Mouse (Mus musculus): ENCODE results near the gene Csrp3. TPM values are rescaled to one million over a fixed set of nuclear protein-coding genes. Genes with fewer than 3 reads are reported as not detected.

Gene Csrp3
- polyA plus RNA-seq, 1 experiment from 2014 or later, result 1.4 TPM

GRCm38 (mm10) chr7:48834371-48834970 lies 13.4 kb downstream of the Csrp3 start:
- ATAC-seq (ENCODE audit: insufficient number of reproducible peaks, low FRiP score, low TSS enrichment, low read depth), result no peak
- Histone ChIP-seq H3K9me3 (ENCODE audit: control insufficient read depth, low read length) (no peaks in the 10 kb centered on the region), H3K27ac (replicated peaks; ENCODE audit: low read depth, low read length) (no peak overlapping the region), H3K4me3 (ENCODE audit: low read depth, low read length) (no peak overlapping the region), H3K36me3 (ENCODE audit: control insufficient read depth, insufficient read depth, low read length) (no peaks in the 10 kb centered on the region), H3K4me2 (ENCODE audit: low read depth, severe bottlenecking) (no peak overlapping the region), H3K9ac (ENCODE audit: low read length) (no peak overlapping the region), H3K27me3 (ENCODE audit: control insufficient read depth, insufficient read depth, low read length) (no peaks in the 10 kb centered on the region), H3K4me1 (ENCODE audit: control insufficient read depth, insufficient read depth, low read length) (no peaks in the 10 kb centered on the region)
- 67% methylated on average over 4 of the region's 4 CpGs for WGBS
- DNase-seq (ENCODE audit: low spot score), result no peak

DNA sequence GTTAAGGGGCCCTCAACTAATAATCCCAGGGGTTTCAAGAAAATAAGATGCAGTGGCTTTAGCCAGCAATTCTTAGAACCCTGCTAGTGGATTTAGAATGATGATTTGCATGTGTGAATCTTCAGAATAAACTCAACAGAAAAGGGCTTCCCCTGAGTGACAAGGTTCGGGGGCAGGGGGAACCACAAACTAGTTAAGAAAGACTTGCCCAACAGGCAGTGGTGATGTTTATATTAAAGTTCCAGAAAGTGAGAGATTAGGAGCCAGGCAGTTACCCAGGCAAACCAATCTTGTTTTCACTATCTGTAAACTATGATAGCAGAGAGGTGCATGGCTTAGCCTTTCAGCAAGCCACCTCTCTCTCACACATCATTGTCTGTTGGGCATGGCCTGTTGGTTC lies 15.1 kb downstream of the Csrp3 start:
- 76% methylated on average over 1 of the region's 1 CpGs for WGBS
- Histone ChIP-seq H3K9ac (ENCODE audit: low read length) (no peak overlapping the region), H3K4me1 (ENCODE audit: control insufficient read depth, insufficient read depth, low read length) (no peaks in the 10 kb centered on the region), H3K36me3 (ENCODE audit: control insufficient read depth, insufficient read depth, low read length) (no peaks in the 10 kb centered on the region), H3K27me3 (ENCODE audit: control insufficient read depth, insufficient read depth, low read length) (no peaks in the 10 kb centered on the region), H3K4me3 (ENCODE audit: low read depth, low read length) (no peak overlapping the region), H3K4me2 (ENCODE audit: low read depth, severe bottlenecking) (no peak overlapping the region), H3K9me3 (ENCODE audit: control insufficient read depth, low read length) (no peaks in the 10 kb centered on the region), H3K27ac (replicated peaks; ENCODE audit: low read depth, low read length) (no peak overlapping the region)
- DNase-seq (ENCODE audit: low spot score), result no peak
- ATAC-seq (ENCODE audit: insufficient number of reproducible peaks, low FRiP score, low TSS enrichment, low read depth), result no peak

DNA sequence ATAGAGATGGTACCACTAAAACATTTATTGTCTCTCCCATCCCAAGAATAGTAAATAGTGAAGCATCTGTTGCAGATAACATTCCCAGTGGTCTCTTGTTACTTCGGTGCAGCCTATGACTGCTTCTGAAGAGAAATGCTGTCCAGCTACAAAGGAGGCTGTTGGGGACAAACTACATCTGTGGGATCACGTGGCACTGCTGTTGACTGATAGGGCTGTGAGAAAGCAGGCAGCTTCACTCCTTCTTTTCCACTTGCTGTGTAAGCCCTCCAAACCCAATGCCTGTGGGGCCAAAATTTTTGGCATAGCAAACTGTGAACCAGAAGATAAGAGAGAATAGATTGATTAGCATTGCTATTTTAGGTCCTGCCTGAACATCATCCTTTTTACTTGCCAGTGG lies 17.4 kb downstream of the Csrp3 start:
- WGBS, result 65% methylated on average over 2 of the region's 2 CpGs
- Histone ChIP-seq H3K4me2 (ENCODE audit: low read depth, severe bottlenecking) (no peak overlapping the region), H3K9me3 (ENCODE audit: control insufficient read depth, low read length) (no peaks in the 10 kb centered on the region), H3K9ac (ENCODE audit: low read length) (no peak overlapping the region), H3K36me3 (ENCODE audit: control insufficient read depth, insufficient read depth, low read length) (no peaks in the 10 kb centered on the region; the same call in 1 of the 2 replicates), H3K27me3 (ENCODE audit: control insufficient read depth, insufficient read depth, low read length) (no peaks in the 10 kb centered on the region), H3K27ac (replicated peaks; ENCODE audit: low read depth, low read length) (no peak overlapping the region), H3K4me1 (ENCODE audit: control insufficient read depth, insufficient read depth, low read length) (no peaks in the 10 kb centered on the region), H3K4me3 (ENCODE audit: low read depth, low read length) (no peak overlapping the region)
- DNase-seq (ENCODE audit: low spot score) (no peak), ATAC-seq (ENCODE audit: insufficient number of reproducible peaks, low FRiP score, low TSS enrichment, low read depth) (no peak)

DNA sequence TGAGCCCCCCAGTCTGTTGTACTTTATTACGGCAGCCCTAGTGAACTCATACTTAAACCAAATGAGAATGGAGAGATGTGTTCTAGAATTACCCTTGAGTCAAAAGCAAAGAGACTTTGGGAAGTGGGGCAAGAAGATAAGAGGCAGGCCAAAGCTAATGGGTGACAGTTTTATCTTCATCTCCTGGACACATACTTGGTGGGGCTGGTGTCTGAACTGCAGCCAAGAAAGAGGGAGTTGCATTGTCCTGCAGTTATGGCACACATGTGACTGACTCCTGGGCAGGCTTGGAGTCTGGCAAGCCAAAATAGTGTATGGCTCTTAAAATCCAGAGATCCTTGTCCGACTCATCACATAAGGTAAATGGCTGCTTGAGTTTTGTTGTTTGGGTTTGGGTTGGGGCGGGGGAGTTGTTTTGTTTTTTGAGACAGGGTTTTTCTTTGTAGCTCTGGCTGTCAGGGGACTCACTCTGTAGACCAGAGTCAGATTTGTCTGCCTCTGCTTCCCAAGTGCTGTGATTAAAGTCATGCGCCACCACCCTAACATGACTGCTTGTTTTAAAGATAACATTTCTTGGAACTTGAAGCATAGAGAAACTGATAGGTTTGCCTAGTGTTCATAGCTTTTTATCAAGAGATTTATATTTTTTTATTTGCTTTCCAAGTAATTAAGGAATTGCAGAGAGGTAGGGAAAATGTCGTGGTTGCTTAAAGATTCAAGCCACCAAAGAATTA lies 18.5 kb downstream of the Csrp3 start:
- H3K36me3 ChIP-seq (ENCODE audit: control insufficient read depth, insufficient read depth, low read length), result no peaks in the 10 kb centered on the region; the same call in 1 of the 2 replicates
- 77% methylated on average over 5 of the region's 5 CpGs for WGBS
- no peaks in the 10 kb centered on the region for H3K9me3 ChIP-seq (ENCODE audit: control insufficient read depth, low read length)
- H3K4me2 ChIP-seq (ENCODE audit: low read depth, severe bottlenecking), result no peak overlapping the region
- H3K27me3 ChIP-seq (ENCODE audit: control insufficient read depth, insufficient read depth, low read length), result no peaks in the 10 kb centered on the region
- no peak overlapping the region for H3K4me3 ChIP-seq (ENCODE audit: low read depth, low read length)
- ATAC-seq (ENCODE audit: insufficient number of reproducible peaks, low FRiP score, low TSS enrichment, low read depth), result no peak
- H3K4me1 ChIP-seq (ENCODE audit: control insufficient read depth, insufficient read depth, low read length), result no peaks in the 10 kb centered on the region
- no peak overlapping the region for H3K9ac ChIP-seq (ENCODE audit: low read length)
- H3K27ac ChIP-seq (replicated peaks; ENCODE audit: low read depth, low read length), result no peak overlapping the region
- no peak for DNase-seq (ENCODE audit: low spot score)

DNA sequence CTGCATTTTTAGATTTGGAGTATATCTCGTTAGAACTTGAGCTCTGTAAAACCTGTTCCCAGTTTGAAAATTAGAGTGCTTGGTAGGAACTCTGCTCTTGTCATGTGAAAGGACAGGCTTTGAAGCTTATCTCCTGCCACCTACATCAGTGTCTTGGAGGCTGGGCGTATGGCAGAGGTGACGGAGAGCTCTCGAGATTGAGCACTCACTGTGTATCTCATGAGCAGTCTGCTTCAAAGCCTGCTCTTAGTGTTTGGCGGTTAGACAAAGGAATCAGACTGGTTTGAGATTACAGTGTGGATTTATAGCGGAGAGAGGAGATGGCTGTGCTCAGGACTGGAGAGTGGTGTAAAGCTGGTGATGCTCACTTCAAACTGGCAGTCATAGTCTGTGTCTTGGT lies 22.7 kb downstream of the Csrp3 start:
- Histone ChIP-seq H3K4me2 (ENCODE audit: low read depth, severe bottlenecking) (no peak overlapping the region), H3K27ac (replicated peaks; ENCODE audit: low read depth, low read length) (no peak overlapping the region), H3K36me3 (ENCODE audit: control insufficient read depth, insufficient read depth, low read length) (peaks cover 2% of the 10 kb centered on the region; the same call in 1 of the 2 replicates), H3K9me3 (ENCODE audit: control insufficient read depth, low read length) (no peaks in the 10 kb centered on the region), H3K4me3 (ENCODE audit: low read depth, low read length) (no peak overlapping the region), H3K27me3 (ENCODE audit: control insufficient read depth, insufficient read depth, low read length) (no peaks in the 10 kb centered on the region), H3K9ac (ENCODE audit: low read length) (no peak overlapping the region), H3K4me1 (ENCODE audit: control insufficient read depth, insufficient read depth, low read length) (no peaks in the 10 kb centered on the region)
- no peak for ATAC-seq (ENCODE audit: insufficient number of reproducible peaks, low FRiP score, low TSS enrichment, low read depth)
- 82% methylated on average over 6 of the region's 6 CpGs for WGBS
- DNase-seq (ENCODE audit: low spot score), result no peak

GRCm38 (mm10) chr7:48824671-48825070 lies 23.2 kb downstream of the Csrp3 start:
- no peak overlapping the region for H3K4me3 ChIP-seq (ENCODE audit: low read depth, low read length)
- WGBS, result 95% methylated on average over 1 of the region's 1 CpGs
- DNase-seq (ENCODE audit: low spot score) (no peak), ATAC-seq (ENCODE audit: insufficient number of reproducible peaks, low FRiP score, low TSS enrichment, low read depth) (no peak)
- no peak overlapping the region for H3K4me2 ChIP-seq (ENCODE audit: low read depth, severe bottlenecking)
- H3K9me3 ChIP-seq (ENCODE audit: control insufficient read depth, low read length), result no peaks in the 10 kb centered on the region
- no peak overlapping the region for H3K9ac ChIP-seq (ENCODE audit: low read length)
- no peaks in the 10 kb centered on the region for H3K27me3 ChIP-seq (ENCODE audit: control insufficient read depth, insufficient read depth, low read length)
- no peaks in the 10 kb centered on the region for H3K4me1 ChIP-seq (ENCODE audit: control insufficient read depth, insufficient read depth, low read length)
- H3K36me3 ChIP-seq (ENCODE audit: control insufficient read depth, insufficient read depth, low read length), result peaks cover 2% of the 10 kb centered on the region; the same call in 1 of the 2 replicates
- no peak overlapping the region for H3K27ac ChIP-seq (replicated peaks; ENCODE audit: low read depth, low read length)

DNA sequence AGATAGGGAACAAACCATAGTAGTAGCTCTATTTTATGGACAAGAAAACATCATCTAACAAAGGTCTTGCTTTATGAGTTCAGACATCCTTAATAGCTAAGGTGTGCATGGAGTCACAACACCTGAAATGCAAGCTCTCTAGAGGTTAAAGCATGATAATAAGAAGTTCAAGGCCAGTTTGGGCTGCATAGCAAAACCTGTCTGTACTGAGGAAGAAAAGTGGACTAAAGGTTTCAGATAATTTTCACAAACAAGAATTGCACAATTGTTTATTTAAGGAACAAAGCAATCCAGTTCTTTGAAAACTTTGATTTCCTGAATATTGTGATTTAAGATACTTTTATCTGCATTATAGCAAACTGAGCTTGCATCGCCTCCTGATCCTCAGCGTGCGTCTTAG lies 24.2 kb downstream of the Csrp3 start:
- H3K4me1 ChIP-seq (ENCODE audit: control insufficient read depth, insufficient read depth, low read length), result no peaks in the 10 kb centered on the region
- H3K27ac ChIP-seq (replicated peaks; ENCODE audit: low read depth, low read length), result no peak overlapping the region
- H3K4me2 ChIP-seq (ENCODE audit: low read depth, severe bottlenecking), result no peak overlapping the region
- no peaks in the 10 kb centered on the region for H3K9me3 ChIP-seq (ENCODE audit: control insufficient read depth, low read length)
- peaks cover 2% of the 10 kb centered on the region; the same call in 1 of the 2 replicates for H3K36me3 ChIP-seq (ENCODE audit: control insufficient read depth, insufficient read depth, low read length)
- H3K4me3 ChIP-seq (ENCODE audit: low read depth, low read length), result no peak overlapping the region
- no peak overlapping the region for H3K9ac ChIP-seq (ENCODE audit: low read length)
- WGBS, result 96% methylated on average over 3 of the region's 3 CpGs
- no peaks in the 10 kb centered on the region for H3K27me3 ChIP-seq (ENCODE audit: control insufficient read depth, insufficient read depth, low read length)
- DNase-seq (ENCODE audit: low spot score) (no peak), ATAC-seq (ENCODE audit: insufficient number of reproducible peaks, low FRiP score, low TSS enrichment, low read depth) (no peak)

- H3K9me3 ChIP-seq (ENCODE audit: control insufficient read depth, low read length), result no peaks in the 10 kb centered on the region
- peaks cover 2% of the 10 kb centered on the region; the same call in 1 of the 2 replicates for H3K36me3 ChIP-seq (ENCODE audit: control insufficient read depth, insufficient read depth, low read length)
Measured at GRCm38 (mm10) chr7:48821654-48822053, 26.2 kb downstream of the Csrp3 start.

More at GRCm38 (mm10) chr7:48821654-48822053, 26.2 kb downstream of the Csrp3 start:
- H3K9ac ChIP-seq (ENCODE audit: low read length), result no peak overlapping the region
- no peak overlapping the region for H3K4me3 ChIP-seq (ENCODE audit: low read depth, low read length)
- H3K27ac ChIP-seq (replicated peaks; ENCODE audit: low read depth, low read length), result no peak overlapping the region
- H3K4me1 ChIP-seq (ENCODE audit: control insufficient read depth, insufficient read depth, low read length), result no peaks in the 10 kb centered on the region
- no peak overlapping the region for H3K4me2 ChIP-seq (ENCODE audit: low read depth, severe bottlenecking)
- 88% methylated on average over 5 of the region's 5 CpGs for WGBS
- ATAC-seq (ENCODE audit: insufficient number of reproducible peaks, low FRiP score, low TSS enrichment, low read depth) (no peak), DNase-seq (ENCODE audit: low spot score) (no peak)
- no peaks in the 10 kb centered on the region for H3K27me3 ChIP-seq (ENCODE audit: control insufficient read depth, insufficient read depth, low read length)

Measured in limb, embryonic 11.5 days (tissue).